Mouse (Mus musculus): ENCODE measurements around the gene Sox6. TPM values are rescaled to one million over a fixed set of nuclear protein-coding genes. Genes with fewer than 3 reads are reported as not detected.

The Sox6 gene
- polyA plus RNA-seq, 1 experiment from 2014 or later: 38.0 TPM

- no peak overlapping the region for H3K4me3 ChIP-seq (replicated peaks)
- no peaks in the 10 kb centered on the region for H3K9me3 ChIP-seq (replicated peaks)
- no peak overlapping the region for H3K27ac ChIP-seq (replicated peaks)
- no peak for ATAC-seq (ENCODE audit: low FRiP score)
- H3K36me3 ChIP-seq: no peaks in the 10 kb centered on the region
- H3K9ac ChIP-seq (replicated peaks): no peak overlapping the region
- no peak overlapping the region for H3K4me2 ChIP-seq
- peaks cover 10% of the 10 kb centered on the region for H3K4me1 ChIP-seq
- H3K27me3 ChIP-seq (replicated peaks): no peaks in the 10 kb centered on the region
- 38% methylated on average over 5 of the region's 5 CpGs for WGBS
These were observed 546.9 kb downstream of the Sox6 start for GRCm38 (mm10) chr7:115491721-115492120.

GRCm38 (mm10) chr7:115489608-115490007 lies 549.0 kb downstream of the Sox6 start:
- H3K4me1 ChIP-seq: peaks cover 10% of the 10 kb centered on the region
- H3K9me3 ChIP-seq (replicated peaks): no peaks in the 10 kb centered on the region
- ATAC-seq (ENCODE audit: low FRiP score): no peak
- WGBS: 59% methylated on average over 10 of the region's 10 CpGs
- H3K9ac ChIP-seq (replicated peaks): no peak overlapping the region
- H3K27ac ChIP-seq (replicated peaks): no peak overlapping the region
- no peaks in the 10 kb centered on the region for H3K36me3 ChIP-seq
- no peak overlapping the region for H3K4me2 ChIP-seq
- no peak overlapping the region for H3K4me3 ChIP-seq (replicated peaks)
- no peaks in the 10 kb centered on the region for H3K27me3 ChIP-seq (replicated peaks)

- Histone ChIP-seq H3K27me3 (replicated peaks) (no peaks in the 10 kb centered on the region), H3K4me2 (no peak overlapping the region), H3K36me3 (no peaks in the 10 kb centered on the region), H3K4me1 (peaks cover under 1% of the 10 kb centered on the region; the same call in 1 of the 2 replicates), H3K4me3 (replicated peaks) (no peak overlapping the region), H3K27ac (replicated peaks) (no peak overlapping the region), H3K9me3 (replicated peaks) (no peaks in the 10 kb centered on the region), H3K9ac (replicated peaks) (no peak overlapping the region)
- no peak for ATAC-seq (ENCODE audit: low FRiP score)
- WGBS: 94% methylated on average over 12 of the region's 12 CpGs
These were observed 552.2 kb downstream of the Sox6 start for GRCm38 (mm10) chr7:115486431-115486830.

GRCm38 (mm10) chr7:115485664-115486409 lies 552.8 kb downstream of the Sox6 start:
- Histone ChIP-seq H3K9me3 (replicated peaks) (no peaks in the 10 kb centered on the region), H3K36me3 (no peaks in the 10 kb centered on the region), H3K4me2 (no peak overlapping the region), H3K27ac (replicated peaks) (no peak overlapping the region), H3K4me1 (no peaks in the 10 kb centered on the region), H3K27me3 (replicated peaks) (no peaks in the 10 kb centered on the region), H3K4me3 (replicated peaks) (no peak overlapping the region), H3K9ac (replicated peaks) (no peak overlapping the region)
- ATAC-seq (ENCODE audit: low FRiP score): no peak
- WGBS: 94% methylated on average over 2 of the region's 2 CpGs

GRCm38 (mm10) chr7:115477763-115478162 lies 560.8 kb downstream of the Sox6 start:
- no peak overlapping the region for H3K4me3 ChIP-seq (replicated peaks)
- no peak overlapping the region for H3K4me2 ChIP-seq
- ATAC-seq (ENCODE audit: low FRiP score): no peak
- 45% methylated on average over 2 of the region's 2 CpGs for WGBS
- H3K27me3 ChIP-seq (replicated peaks): no peaks in the 10 kb centered on the region
- no peaks in the 10 kb centered on the region for H3K9me3 ChIP-seq (replicated peaks)
- H3K9ac ChIP-seq (replicated peaks): no peak overlapping the region
- H3K27ac ChIP-seq (replicated peaks): no peak overlapping the region
- 0 out of 2 replicates have a peak, but pooled peaks cover 5% of the 10 kb centered on the region for H3K4me1 ChIP-seq
- H3K36me3 ChIP-seq: no peaks in the 10 kb centered on the region

- 55% methylated on average over 13 of the region's 13 CpGs for WGBS
- H3K9ac ChIP-seq (replicated peaks): no peak overlapping the region
- H3K9me3 ChIP-seq (replicated peaks): no peaks in the 10 kb centered on the region
- no peak overlapping the region for H3K27ac ChIP-seq (replicated peaks)
- no peaks in the 10 kb centered on the region for H3K27me3 ChIP-seq (replicated peaks)
- ATAC-seq (ENCODE audit: low FRiP score): no peak
- no peak overlapping the region for H3K4me2 ChIP-seq
- H3K4me1 ChIP-seq: 0 out of 2 replicates have a peak, but pooled peaks cover 5% of the 10 kb centered on the region
- H3K4me3 ChIP-seq (replicated peaks): no peak overlapping the region
- H3K36me3 ChIP-seq: no peaks in the 10 kb centered on the region
These were observed 561.5 kb downstream of the Sox6 start for GRCm38 (mm10) chr7:115476881-115477665.

- Histone ChIP-seq H3K27ac (replicated peaks) (no peak overlapping the region), H3K9me3 (replicated peaks) (no peaks in the 10 kb centered on the region), H3K4me1 (0 out of 2 replicates have a peak, but pooled peaks cover 5% of the 10 kb centered on the region), H3K36me3 (no peaks in the 10 kb centered on the region), H3K4me3 (replicated peaks) (no peak overlapping the region), H3K27me3 (replicated peaks) (no peaks in the 10 kb centered on the region), H3K9ac (replicated peaks) (no peak overlapping the region), H3K4me2 (no peak overlapping the region)
- WGBS: 94% methylated on average over 6 of the region's 6 CpGs
- ATAC-seq (ENCODE audit: low FRiP score): no peak
These were observed 563.4 kb downstream of the Sox6 start for GRCm38 (mm10) chr7:115475176-115475575.

- WGBS: 87% methylated on average over 9 of the region's 9 CpGs
- Histone ChIP-seq H3K27ac (replicated peaks) (no peak overlapping the region), H3K36me3 (no peaks in the 10 kb centered on the region), H3K4me2 (no peak overlapping the region), H3K4me3 (replicated peaks) (no peak overlapping the region), H3K9me3 (replicated peaks) (no peaks in the 10 kb centered on the region), H3K9ac (replicated peaks) (no peak overlapping the region), H3K27me3 (replicated peaks) (no peaks in the 10 kb centered on the region), H3K4me1 (0 out of 2 replicates have a peak, but pooled peaks cover 5% of the 10 kb centered on the region)
- ATAC-seq (ENCODE audit: low FRiP score): no peak
These were observed 564.5 kb downstream of the Sox6 start for GRCm38 (mm10) chr7:115474115-115474514.

- Histone ChIP-seq H3K4me1 (0 out of 2 replicates have a peak, but pooled peaks cover 5% of the 10 kb centered on the region), H3K4me3 (replicated peaks) (no peak overlapping the region), H3K27ac (replicated peaks) (no peak overlapping the region), H3K9me3 (replicated peaks) (no peaks in the 10 kb centered on the region), H3K4me2 (no peak overlapping the region), H3K9ac (replicated peaks) (no peak overlapping the region), H3K36me3 (no peaks in the 10 kb centered on the region), H3K27me3 (replicated peaks) (no peaks in the 10 kb centered on the region)
- no peak for ATAC-seq (ENCODE audit: low FRiP score)
- WGBS: 98% methylated on average over 3 of the region's 3 CpGs
These were observed 565.7 kb downstream of the Sox6 start for GRCm38 (mm10) chr7:115472850-115473249.

- H3K36me3 ChIP-seq: no peaks in the 10 kb centered on the region
- no peaks in the 10 kb centered on the region for H3K27me3 ChIP-seq (replicated peaks)
- no peak overlapping the region for H3K4me3 ChIP-seq (replicated peaks)
- no peak for ATAC-seq (ENCODE audit: low FRiP score)
- no peaks in the 10 kb centered on the region for H3K4me1 ChIP-seq
- H3K4me2 ChIP-seq: no peak overlapping the region
- H3K27ac ChIP-seq (replicated peaks): no peak overlapping the region
- H3K9ac ChIP-seq (replicated peaks): no peak overlapping the region
- H3K9me3 ChIP-seq (replicated peaks): no peaks in the 10 kb centered on the region
- 30% methylated on average over 3 of the region's 3 CpGs for WGBS
These were observed 567.1 kb downstream of the Sox6 start for GRCm38 (mm10) chr7:115471521-115471920.

GRCm38 (mm10) chr7:115466811-115467210 lies 571.8 kb downstream of the Sox6 start:
- no peak overlapping the region for H3K9ac ChIP-seq (replicated peaks)
- H3K4me1 ChIP-seq: no peaks in the 10 kb centered on the region
- 85% methylated on average over 6 of the region's 6 CpGs for WGBS
- no peak overlapping the region for H3K4me3 ChIP-seq (replicated peaks)
- H3K36me3 ChIP-seq: no peaks in the 10 kb centered on the region
- H3K9me3 ChIP-seq (replicated peaks): no peaks in the 10 kb centered on the region
- H3K27ac ChIP-seq (replicated peaks): no peak overlapping the region
- H3K27me3 ChIP-seq (replicated peaks): no peaks in the 10 kb centered on the region
- no peak overlapping the region for H3K4me2 ChIP-seq
- ATAC-seq (ENCODE audit: low FRiP score): no peak

GRCm38 (mm10) chr7:115463367-115463766 lies 575.2 kb downstream of the Sox6 start:
- Histone ChIP-seq H3K36me3 (no peaks in the 10 kb centered on the region), H3K27ac (replicated peaks) (no peak overlapping the region), H3K4me2 (no peak overlapping the region), H3K4me3 (replicated peaks) (no peak overlapping the region), H3K9me3 (replicated peaks) (no peaks in the 10 kb centered on the region), H3K9ac (replicated peaks) (no peak overlapping the region), H3K4me1 (no peaks in the 10 kb centered on the region), H3K27me3 (replicated peaks) (no peaks in the 10 kb centered on the region)
- 92% methylated on average over 2 of the region's 2 CpGs for WGBS
- ATAC-seq (ENCODE audit: low FRiP score): no peak

Data from neural tube, embryonic 15.5 days (tissue).